Mouse (Mus musculus): ENCODE measurements around the gene Slc25a12. TPM values are rescaled to one million over a fixed set of nuclear protein-coding genes. Genes with fewer than 3 reads are reported as not detected.

Gene Slc25a12
- polyA plus RNA-seq, 1 experiment = 3.7 TPM

DNA sequence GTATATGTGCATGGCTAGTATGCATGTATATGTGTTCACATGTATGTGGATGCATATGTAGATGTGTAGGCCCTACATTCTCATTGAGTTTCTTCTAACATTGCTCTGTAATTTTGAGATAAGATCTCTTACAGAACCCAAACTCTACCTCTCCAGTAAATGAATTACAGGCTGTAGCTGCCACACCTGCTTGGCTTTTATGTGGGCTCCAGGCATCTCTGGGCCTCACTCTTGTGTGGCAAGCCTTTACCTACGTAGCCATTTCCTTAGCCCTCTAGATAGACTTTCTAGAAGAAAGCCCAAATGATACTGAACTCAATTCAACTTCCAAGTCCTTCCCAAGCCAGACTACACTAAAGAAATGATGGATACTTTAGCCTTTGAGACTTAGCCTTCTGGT lies 7.4 kb downstream of the Slc25a12 start:
- Histone ChIP-seq H3K4me1 (ENCODE audit: control insufficient read depth, insufficient read depth, low read length) (no peaks in the 10 kb centered on the region), H3K27me3 (ENCODE audit: control insufficient read depth, insufficient read depth, low read length) (no peaks in the 10 kb centered on the region), H3K36me3 (ENCODE audit: control insufficient read depth, insufficient read depth, low read length) (no peaks in the 10 kb centered on the region), H3K4me3 (ENCODE audit: control insufficient read depth, low read depth, low read length) (no peak overlapping the region), H3K27ac (ENCODE audit: control insufficient read depth, insufficient read depth, low read depth, low read length) (no peak overlapping the region)
- TF ChIP-seq CTCF (IDR thresholded peaks at IDR 0.05; ENCODE audit: control insufficient read depth, insufficient read depth, insufficient replicate concordance, low read depth, low read length) (no peak), POLR2A (IDR thresholded peaks at IDR 0.05; ENCODE audit: control insufficient read depth, low read depth, low read length) (no peak)

- no peak overlapping the region for H3K27ac ChIP-seq (ENCODE audit: control insufficient read depth, insufficient read depth, low read depth, low read length)
- H3K4me3 ChIP-seq (ENCODE audit: control insufficient read depth, low read depth, low read length) = no peak overlapping the region
- H3K36me3 ChIP-seq (ENCODE audit: control insufficient read depth, insufficient read depth, low read length) = no peaks in the 10 kb centered on the region
- TF ChIP-seq POLR2A (IDR thresholded peaks at IDR 0.05; ENCODE audit: control insufficient read depth, low read depth, low read length) (no peak), CTCF (IDR thresholded peaks at IDR 0.05; ENCODE audit: control insufficient read depth, insufficient read depth, insufficient replicate concordance, low read depth, low read length) (no peak)
- no peaks in the 10 kb centered on the region for H3K27me3 ChIP-seq (ENCODE audit: control insufficient read depth, insufficient read depth, low read length)
- H3K4me1 ChIP-seq (ENCODE audit: control insufficient read depth, insufficient read depth, low read length) = no peaks in the 10 kb centered on the region; the same call in 1 of the 2 replicates
Measured at GRCm38 (mm10) chr2:71358347-71358746, 9.2 kb downstream of the Slc25a12 start.

DNA sequence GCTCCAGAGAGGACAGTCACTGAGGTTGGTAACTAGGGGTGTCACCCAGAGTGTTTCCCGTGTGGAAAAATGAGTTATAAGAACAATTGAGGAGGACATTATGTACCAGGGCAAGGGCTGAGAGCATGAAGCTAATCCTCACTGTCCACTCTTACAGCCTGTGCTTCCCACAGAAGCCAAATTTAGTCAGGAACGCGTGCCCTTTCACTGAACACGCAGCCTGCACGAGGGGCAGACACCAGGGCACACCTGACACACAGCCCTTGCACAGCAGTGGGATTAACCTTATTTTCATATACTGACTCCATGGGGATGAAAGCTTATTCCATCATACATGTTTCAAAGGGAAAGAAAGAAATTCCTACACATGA lies 13.5 kb downstream of the Slc25a12 start:
- no peaks in the 10 kb centered on the region; the same call in 1 of the 2 replicates for H3K4me1 ChIP-seq (ENCODE audit: control insufficient read depth, insufficient read depth, low read length)
- H3K36me3 ChIP-seq (ENCODE audit: control insufficient read depth, insufficient read depth, low read length) = no peaks in the 10 kb centered on the region
- TF ChIP-seq POLR2A (IDR thresholded peaks at IDR 0.05; ENCODE audit: control insufficient read depth, low read depth, low read length) = no peak
- no peak for TF ChIP-seq CTCF (IDR thresholded peaks at IDR 0.05; ENCODE audit: control insufficient read depth, insufficient read depth, insufficient replicate concordance, low read depth, low read length)
- no peak overlapping the region for H3K27ac ChIP-seq (ENCODE audit: control insufficient read depth, insufficient read depth, low read depth, low read length)
- H3K4me3 ChIP-seq (ENCODE audit: control insufficient read depth, low read depth, low read length) = no peak overlapping the region
- H3K27me3 ChIP-seq (ENCODE audit: control insufficient read depth, insufficient read depth, low read length) = no peaks in the 10 kb centered on the region

GRCm38 (mm10) chr2:71353306-71354054 lies 14.1 kb downstream of the Slc25a12 start:
- TF ChIP-seq POLR2A (IDR thresholded peaks at IDR 0.05; ENCODE audit: control insufficient read depth, low read depth, low read length) = no peak
- TF ChIP-seq CTCF (IDR thresholded peaks at IDR 0.05; ENCODE audit: control insufficient read depth, insufficient read depth, insufficient replicate concordance, low read depth, low read length) = no peak
- Histone ChIP-seq H3K4me1 (ENCODE audit: control insufficient read depth, insufficient read depth, low read length) (no peaks in the 10 kb centered on the region; the same call in 1 of the 2 replicates), H3K27me3 (ENCODE audit: control insufficient read depth, insufficient read depth, low read length) (no peaks in the 10 kb centered on the region), H3K27ac (ENCODE audit: control insufficient read depth, insufficient read depth, low read depth, low read length) (no peak overlapping the region), H3K4me3 (ENCODE audit: control insufficient read depth, low read depth, low read length) (no peak overlapping the region), H3K36me3 (ENCODE audit: control insufficient read depth, insufficient read depth, low read length) (no peaks in the 10 kb centered on the region)

DNA sequence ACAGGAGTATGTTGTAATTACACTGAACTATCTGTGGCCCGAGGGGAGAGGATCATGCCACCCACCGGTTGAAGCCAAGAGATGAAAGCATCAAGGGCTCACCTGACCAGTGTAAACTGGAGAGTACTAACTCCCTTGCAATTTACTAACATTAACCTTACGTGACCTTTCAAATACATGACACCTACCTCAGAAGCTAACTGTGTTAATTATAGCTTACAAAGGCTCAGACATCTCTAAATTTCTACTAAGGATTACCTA lies 15.9 kb downstream of the Slc25a12 start:
- Histone ChIP-seq H3K36me3 (ENCODE audit: control insufficient read depth, insufficient read depth, low read length) (no peaks in the 10 kb centered on the region), H3K27ac (ENCODE audit: control insufficient read depth, insufficient read depth, low read depth, low read length) (no peak overlapping the region), H3K4me1 (ENCODE audit: control insufficient read depth, insufficient read depth, low read length) (peaks cover 2% of the 10 kb centered on the region; the same call in 1 of the 2 replicates), H3K27me3 (ENCODE audit: control insufficient read depth, insufficient read depth, low read length) (no peaks in the 10 kb centered on the region), H3K4me3 (ENCODE audit: control insufficient read depth, low read depth, low read length) (no peak overlapping the region)
- no peak for TF ChIP-seq CTCF (IDR thresholded peaks at IDR 0.05; ENCODE audit: control insufficient read depth, insufficient read depth, insufficient replicate concordance, low read depth, low read length)
- no peak for TF ChIP-seq POLR2A (IDR thresholded peaks at IDR 0.05; ENCODE audit: control insufficient read depth, low read depth, low read length)

- Histone ChIP-seq H3K27me3 (ENCODE audit: control insufficient read depth, insufficient read depth, low read length) (no peaks in the 10 kb centered on the region), H3K4me1 (ENCODE audit: control insufficient read depth, insufficient read depth, low read length) (peaks cover 2% of the 10 kb centered on the region; the same call in 1 of the 2 replicates), H3K36me3 (ENCODE audit: control insufficient read depth, insufficient read depth, low read length) (no peaks in the 10 kb centered on the region), H3K4me3 (ENCODE audit: control insufficient read depth, low read depth, low read length) (no peak overlapping the region), H3K27ac (ENCODE audit: control insufficient read depth, insufficient read depth, low read depth, low read length) (no peak overlapping the region)
- TF ChIP-seq POLR2A (IDR thresholded peaks at IDR 0.05; ENCODE audit: control insufficient read depth, low read depth, low read length) (no peak), CTCF (IDR thresholded peaks at IDR 0.05; ENCODE audit: control insufficient read depth, insufficient read depth, insufficient replicate concordance, low read depth, low read length) (no peak)
Measured at GRCm38 (mm10) chr2:71350904-71351726, 16.4 kb downstream of the Slc25a12 start.

- Histone ChIP-seq H3K4me3 (ENCODE audit: control insufficient read depth, low read depth, low read length) (no peak overlapping the region), H3K4me1 (ENCODE audit: control insufficient read depth, insufficient read depth, low read length) (peaks cover 2% of the 10 kb centered on the region; the same call in 1 of the 2 replicates), H3K36me3 (ENCODE audit: control insufficient read depth, insufficient read depth, low read length) (no peaks in the 10 kb centered on the region), H3K27ac (ENCODE audit: control insufficient read depth, insufficient read depth, low read depth, low read length) (no peak overlapping the region), H3K27me3 (ENCODE audit: control insufficient read depth, insufficient read depth, low read length) (no peaks in the 10 kb centered on the region)
- no peak for TF ChIP-seq CTCF (IDR thresholded peaks at IDR 0.05; ENCODE audit: control insufficient read depth, insufficient read depth, insufficient replicate concordance, low read depth, low read length)
- TF ChIP-seq POLR2A (IDR thresholded peaks at IDR 0.05; ENCODE audit: control insufficient read depth, low read depth, low read length) = no peak
Measured at GRCm38 (mm10) chr2:71350181-71350580, 17.4 kb downstream of the Slc25a12 start.

All from testis, adult 2 months (tissue).